Mouse (Mus musculus) heart, adult 2 months (tissue): ENCODE results near the gene Mapkap1.

Experiments used
- CTCF ChIP-seq: fragments of 200-600 bp; IDR thresholded peaks from 2 replicates; pipeline ENCODE4 v1.8.1; 2022; ENCODE audit warnings: antibody characterized with exemption, mild to moderate bottlenecking, moderate library complexity
- POLR2A ChIP-seq: fragments of 200-500 bp; IDR thresholded peaks from 2 replicates; pipeline ENCODE4 v1.6.1; 2011; ENCODE audit warnings: mild to moderate bottlenecking, low read depth, low read length, control low read depth; ENCODE audit not compliant: insufficient read depth

DNA sequence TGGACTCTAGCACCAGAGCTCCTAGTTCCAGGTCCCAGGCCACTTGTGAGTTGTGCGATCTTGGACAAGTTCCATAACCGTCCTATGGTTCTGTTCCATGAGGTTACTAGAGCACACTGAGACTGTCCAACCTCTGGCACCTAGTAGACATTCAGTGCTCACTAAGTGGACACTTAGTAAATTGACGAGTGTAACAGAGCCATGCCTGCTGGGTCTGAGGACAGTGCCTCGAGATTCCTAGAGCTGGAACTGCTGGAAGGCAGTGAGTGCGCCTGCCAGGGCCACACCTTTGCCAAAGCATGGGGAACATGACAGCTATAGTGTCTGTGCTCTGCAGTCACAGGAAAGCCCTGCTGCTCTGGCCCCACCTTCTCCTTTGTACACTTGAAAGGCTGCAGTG lies 187.4 kb downstream of the Mapkap1 start:
- TF ChIP-seq CTCF = no peak
- TF ChIP-seq POLR2A = no peak
